Mouse (Mus musculus) neural tube, embryonic 14.5 days (tissue): ENCODE results near the gene Tenm4. TPM values are rescaled to one million over a fixed set of nuclear protein-coding genes. Genes with fewer than 3 reads are reported as not detected.

ENCODE experiments used
- microRNA counts: library from miRNA; unstranded; fragments of <30 nt; microRNA quantifications from one replicate; lab custom pipeline; 2016
- microRNA-seq: library from miRNA; unstranded; fragments of <30 nt; microRNA quantifications from one replicate; pipeline ENCODE4, GENCODE M21; 2016
- polyA plus RNA-seq: library from polyadenylated mRNA; unstranded; fragments of >200 nt; fragmentation: Nextera tagmentation; extraction: Ambion mirVana; gene quantifications from 2 replicates; pipeline ENCODE4 v1.2.1, GENCODE M21; 2014

Tenm4 gene
- polyA plus RNA-seq, 1 experiment from 2014 or later = 54.8 TPM

MicroRNA genes within 50 kb of the gene (microRNA counts, 519-probe panel; counts per million panel counts)
- microRNA mmu-miR-708 (lab: Ali Mortazavi, UCI) = 3,155 counts per million, percentile 23 among the panel's probes with 10 or more counts

Small RNA genes within 50 kb of the gene (microRNA-seq; reads per million reads assigned to microRNA genes)
- gene Mir6394 = not detected
- 1,519 reads per million, percentile 80 among the genes with 10 or more reads in this experiment for gene Mir708
